Mouse (Mus musculus) cerebellum, adult 2 months (tissue): ENCODE measurements around the gene Sf1.

Experiments used
- CTCF ChIP-seq: fragments of 200-500 bp; IDR thresholded peaks from 2 replicates; pipeline ENCODE4 v1.5.1; 2011; ENCODE audit warnings: low read depth, mild to moderate bottlenecking, control low read depth, low read length, moderate library complexity, borderline replicate concordance; ENCODE audit not compliant: insufficient read depth
- POLR2A ChIP-seq: fragments of 200-500 bp; IDR thresholded peaks from 2 replicates; pipeline ENCODE4 v1.6.1; 2011; ENCODE audit warnings: low read length, control low read depth, borderline replicate concordance; ENCODE audit not compliant: insufficient read depth

DNA sequence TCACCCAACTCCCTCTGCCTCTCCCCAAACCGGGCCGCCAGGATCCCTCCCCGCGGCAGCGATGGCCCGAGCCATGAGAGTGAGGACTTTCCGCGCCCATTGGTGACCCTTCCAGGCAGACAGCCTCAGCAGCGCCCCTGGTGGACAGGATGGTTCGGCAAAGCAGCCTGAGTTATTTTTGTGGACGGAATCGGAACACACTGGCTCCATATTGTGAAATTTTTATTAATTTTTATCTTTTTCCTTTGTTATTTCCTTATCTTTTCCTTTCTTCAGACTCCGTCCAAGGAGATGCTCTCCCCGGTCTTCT lies 12.7 kb downstream of the Sf1 start:
- TF ChIP-seq CTCF (peak; percentile 66; the same call in 1 of the 2 replicates), POLR2A (no peak)
